Mouse (Mus musculus) G1E-ER4 (cell line): ENCODE data around the gene Son. TPM values are rescaled to one million over a fixed set of nuclear protein-coding genes. Genes with fewer than 3 reads are reported as not detected.

ENCODE experiments used
- GATA1 ChIP-seq: IDR thresholded peaks from one replicate; pipeline ENCODE4 v1.8.0; 2012; ENCODE audit warnings: low read length, inconsistent platforms
- polyA plus RNA-seq: library from polyadenylated mRNA; stranded (reverse); fragments of >175 nt; gene quantifications from 2 replicates; pipeline ENCODE4 v1.2.3, GENCODE M21; 2012

Gene Son
- polyA plus RNA-seq, 1 experiment = 49.5 TPM

DNA sequence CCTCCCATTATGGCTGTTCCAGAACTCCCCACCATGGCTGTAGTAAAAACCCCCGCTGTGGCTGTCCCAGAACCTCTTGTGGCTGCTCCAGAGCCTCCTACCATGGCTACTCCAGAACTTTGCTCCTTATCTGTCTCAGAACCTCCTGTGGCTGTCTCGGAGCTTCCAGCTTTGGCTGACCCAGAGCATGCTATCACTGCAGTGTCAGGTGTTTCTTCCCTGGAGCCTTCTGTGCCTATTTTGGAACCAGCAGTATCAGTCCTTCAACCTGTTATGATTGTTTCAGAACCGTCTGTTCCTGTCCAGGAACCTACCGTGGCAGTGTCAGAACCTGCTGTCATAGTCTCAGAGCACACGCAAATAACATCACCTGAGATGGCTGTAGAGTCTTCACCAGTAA lies 11.2 kb downstream of the Son start:
- no peak for TF ChIP-seq GATA1

GRCm38 (mm10) chr16:91659798-91660197 lies 12.5 kb downstream of the Son start:
- TF ChIP-seq GATA1 = no peak

- no peak for TF ChIP-seq GATA1
Measured at GRCm38 (mm10) chr16:91661397-91661796, 14.1 kb downstream of the Son start.

DNA sequence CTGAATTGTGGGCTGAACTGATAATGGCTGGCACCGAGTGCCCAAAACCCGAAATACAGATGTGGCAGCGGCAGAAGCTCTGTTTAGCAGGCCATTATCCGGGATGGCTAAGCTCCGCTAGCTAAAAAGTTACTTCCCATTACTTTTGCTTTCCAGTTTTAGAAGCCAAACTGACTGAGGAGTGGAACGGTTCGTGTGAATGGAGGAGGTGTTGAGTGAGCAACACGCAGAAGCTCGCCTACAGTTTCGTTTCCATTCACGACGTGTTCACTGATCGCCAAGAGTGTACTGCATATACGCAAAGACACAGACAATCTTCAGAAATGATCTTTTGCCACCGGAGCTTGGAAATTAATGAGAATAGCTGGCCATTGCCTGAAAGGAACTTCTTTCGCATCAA lies 15.0 kb downstream of the Son start:
- no peak for TF ChIP-seq GATA1

DNA sequence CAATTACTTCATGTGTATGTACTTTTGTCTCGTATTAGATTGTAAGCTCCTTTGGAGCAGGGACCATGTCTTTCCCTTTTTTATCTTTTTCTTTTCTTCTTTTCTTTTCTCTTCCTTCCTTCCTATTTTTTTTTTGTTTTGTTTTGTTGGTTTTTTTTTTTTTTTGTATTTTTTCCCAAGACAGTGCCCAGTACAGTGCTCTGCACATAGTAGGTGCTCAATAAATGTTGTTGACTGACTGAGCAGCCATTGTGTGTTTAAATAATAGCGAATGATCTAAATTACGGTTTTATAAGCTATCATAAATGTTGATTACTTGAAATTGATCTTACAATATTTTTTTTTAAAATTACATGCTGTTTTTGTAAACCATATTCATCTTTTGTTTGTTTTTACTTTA lies 16.5 kb downstream of the Son start:
- TF ChIP-seq GATA1 = no peak

DNA sequence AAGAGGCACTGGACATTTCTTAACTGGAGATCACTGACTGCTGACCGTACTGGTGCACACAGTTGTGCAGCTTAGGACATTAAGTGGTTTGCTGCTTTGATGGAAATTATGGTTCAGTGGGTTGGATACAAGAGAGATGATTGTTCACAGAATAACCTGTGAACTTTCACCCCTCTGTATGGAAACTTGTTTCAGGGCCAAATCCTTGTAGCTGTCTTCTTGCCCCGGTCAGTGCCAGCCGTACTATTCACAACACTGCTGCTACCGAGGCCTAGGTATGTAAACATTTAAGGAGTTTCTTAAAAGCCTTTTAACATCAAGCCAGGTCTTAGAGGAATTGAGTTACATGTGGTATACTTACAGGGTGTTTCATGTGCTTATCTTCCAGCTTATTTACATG lies 27.2 kb downstream of the Son start:
- TF ChIP-seq GATA1 = no peak

DNA sequence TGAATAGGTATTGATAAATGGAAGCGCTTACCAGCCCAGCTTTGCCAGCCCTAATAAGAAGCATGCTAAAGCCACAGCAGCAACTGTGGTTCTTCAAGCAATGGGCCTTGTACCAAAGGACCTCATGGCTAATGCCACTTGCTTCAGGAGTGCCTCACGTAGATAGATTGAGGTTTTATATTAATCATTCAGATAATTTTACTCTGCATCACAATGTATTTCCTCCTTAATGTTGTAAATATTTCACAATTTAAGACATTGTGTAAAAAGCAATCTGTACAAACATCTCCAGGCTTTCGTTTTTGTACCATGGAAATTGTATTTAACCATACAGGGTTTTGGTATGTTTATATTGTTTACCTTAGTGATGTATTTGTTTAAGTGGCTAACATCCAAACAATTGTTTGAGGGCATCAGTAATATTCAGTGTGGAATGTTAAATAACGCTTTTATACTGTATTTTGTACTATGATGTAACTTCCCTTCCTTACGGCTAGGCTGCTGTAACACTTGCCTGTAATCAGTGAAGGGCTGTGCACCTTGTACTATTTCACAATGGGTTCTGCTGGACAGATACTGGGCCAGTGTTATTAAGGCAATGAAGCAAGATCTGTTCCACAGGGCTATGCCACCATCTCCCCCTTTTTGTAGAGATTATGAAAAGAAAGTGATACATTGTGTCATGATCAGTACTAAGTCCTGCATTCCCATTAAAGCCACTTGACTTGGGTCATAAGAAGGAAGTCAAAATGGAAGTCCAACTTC lies 31.0 kb downstream of the Son start:
- no peak for TF ChIP-seq GATA1

GRCm38 (mm10) chr16:91680656-91681055 lies 33.4 kb downstream of the Son start:
- no peak for TF ChIP-seq GATA1

- TF ChIP-seq GATA1 = no peak
Measured at GRCm38 (mm10) chr16:91685526-91685925, 38.2 kb downstream of the Son start.

- TF ChIP-seq GATA1 = no peak
Measured at GRCm38 (mm10) chr16:91686369-91686768, 39.1 kb downstream of the Son start.

GRCm38 (mm10) chr16:91688023-91688618 lies 40.8 kb downstream of the Son start:
- no peak for TF ChIP-seq GATA1

DNA sequence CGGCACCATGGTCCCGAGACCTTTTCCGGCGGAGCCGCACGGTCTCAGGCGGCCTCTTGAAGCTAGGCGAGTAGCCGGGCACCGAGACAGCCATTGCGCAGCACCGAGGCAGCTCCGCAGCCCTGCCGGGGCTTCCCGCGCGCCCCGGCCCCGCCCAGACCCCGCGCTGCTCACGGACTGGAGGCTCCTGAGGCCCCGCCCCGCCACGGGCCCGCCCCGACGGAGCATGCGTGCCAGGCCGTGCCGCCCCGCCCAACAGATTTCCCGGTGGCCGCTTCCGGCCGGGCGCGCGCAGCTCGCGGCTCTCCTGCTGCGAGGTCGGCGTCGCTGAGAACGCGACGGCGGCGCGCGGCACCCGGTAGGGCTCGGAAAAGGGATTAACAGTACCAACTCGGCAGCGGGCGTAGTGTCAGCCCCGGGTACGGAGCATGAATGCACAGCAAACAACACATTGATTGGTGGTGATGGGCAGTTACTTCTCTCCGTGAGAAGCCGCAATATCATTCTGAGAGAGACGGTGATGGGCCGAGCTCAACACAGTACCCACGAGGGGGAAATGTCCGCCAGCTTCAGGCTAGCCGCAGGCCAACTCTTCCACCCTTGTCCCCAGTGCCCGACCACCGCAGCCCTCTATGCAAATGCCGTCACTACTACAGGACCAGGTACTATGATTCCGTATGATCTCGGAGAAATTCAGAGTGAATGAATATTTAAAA lies 41.5 kb downstream of the Son start, which contains the start of gene Donson:
TSS of gene Donson (minus strand) at position 152 of the 716 bp plus-strand sequence.
- no peak for TF ChIP-seq GATA1

DNA sequence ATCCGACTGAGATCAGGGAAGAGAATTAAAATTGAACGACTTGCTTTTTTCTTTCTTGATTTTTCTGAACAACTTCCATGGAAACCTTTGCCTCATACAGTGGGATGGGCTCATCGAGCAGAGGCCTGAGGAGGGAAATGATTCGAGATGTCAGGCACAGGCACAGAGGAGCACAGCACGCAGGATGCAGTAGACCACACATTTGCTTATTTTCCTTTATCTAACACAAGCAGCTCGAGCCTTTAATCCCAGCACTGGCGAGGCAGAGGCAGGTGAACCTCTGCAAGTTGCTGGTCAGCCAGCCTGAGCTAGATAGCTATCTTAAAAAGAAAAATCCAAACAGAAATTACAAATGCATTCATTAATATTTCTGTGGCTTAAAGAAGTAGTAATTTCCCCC lies 42.5 kb downstream of the Son start:
- TF ChIP-seq GATA1 = no peak

GRCm38 (mm10) chr16:91694455-91695084 lies 47.3 kb downstream of the Son start:
- no peak for TF ChIP-seq GATA1

GRCm38 (mm10) chr16:91695108-91695755 lies 47.9 kb downstream of the Son start:
- no peak for TF ChIP-seq GATA1
